Mouse (Mus musculus) myocyte (in vitro differentiated cells): ENCODE data around the gene Foxo3.

Experiments
- E2F4 ChIP-seq: IDR thresholded peaks from one replicate; pipeline ENCODE4 v1.6.1; 2011; ENCODE audit warnings: mild to moderate bottlenecking, control low read depth, moderate library complexity; ENCODE audit not compliant: insufficient read depth
- MYOG ChIP-seq, 3 experiments: IDR thresholded peaks; one replicate each; pipeline ENCODE4 v1.6.1; 2011; ENCODE audit warnings: control low read depth in 2 of 3, low read depth in 2 of 3, mild to moderate bottlenecking in 2 of 3; ENCODE audit not compliant: insufficient read length in 2 of 3, control insufficient read depth in 1 of 3, insufficient read depth in 1 of 3
- POLR2A ChIP-seq: IDR thresholded peaks from one replicate; pipeline ENCODE4 v1.6.1; 2011; ENCODE audit warnings: low read depth, mild to moderate bottlenecking, control low read depth, moderate library complexity; ENCODE audit not compliant: insufficient read length
- SRF ChIP-seq: IDR thresholded peaks from one replicate; pipeline ENCODE4 v1.6.1; 2011; ENCODE audit warnings: low read depth; ENCODE audit not compliant: control insufficient read depth, insufficient read length
- TCF3 ChIP-seq: IDR thresholded peaks from one replicate; pipeline ENCODE4 v1.6.1; 2011; ENCODE audit warnings: low read depth, control low read depth; ENCODE audit not compliant: insufficient read length
- USF1 ChIP-seq: IDR thresholded peaks from one replicate; pipeline ENCODE4 v1.6.1; 2011; ENCODE audit warnings: low read depth, mild to moderate bottlenecking, control low read depth, moderate library complexity

- TF ChIP-seq POLR2A: no peak
- no peak for TF ChIP-seq TCF3
- no peak for TF ChIP-seq SRF
- TF ChIP-seq MYOG (IDR thresholded peaks at IDR 0.05; ENCODE audit: control insufficient read depth in 1 of 3, insufficient read depth in 1 of 3, insufficient read length in 2 of 3, low read depth in 2 of 3): no peak
- TF ChIP-seq E2F4: no peak
- TF ChIP-seq USF1: no peak
Measured at GRCm38 (mm10) chr10:42263701-42264100, 12.9 kb downstream of the Foxo3 start.
